Mouse (Mus musculus) kidney, adult 2 months (tissue): ENCODE results near the gene Lrrc4.

Experiments
- CTCF ChIP-seq: fragments of 200-500 bp; conservative IDR thresholded peaks from 2 replicates; pipeline ENCODE4 v1.5.1; 2011; ENCODE audit warnings: low read depth, mild to moderate bottlenecking, control low read depth, low read length, moderate library complexity, mixed read lengths; ENCODE audit not compliant: insufficient read depth, insufficient read length
- POLR2A ChIP-seq: fragments of 200-500 bp; IDR thresholded peaks from one replicate; pipeline ENCODE4 v1.6.1; 2011; ENCODE audit warnings: low read depth, low read length, control low read depth

DNA sequence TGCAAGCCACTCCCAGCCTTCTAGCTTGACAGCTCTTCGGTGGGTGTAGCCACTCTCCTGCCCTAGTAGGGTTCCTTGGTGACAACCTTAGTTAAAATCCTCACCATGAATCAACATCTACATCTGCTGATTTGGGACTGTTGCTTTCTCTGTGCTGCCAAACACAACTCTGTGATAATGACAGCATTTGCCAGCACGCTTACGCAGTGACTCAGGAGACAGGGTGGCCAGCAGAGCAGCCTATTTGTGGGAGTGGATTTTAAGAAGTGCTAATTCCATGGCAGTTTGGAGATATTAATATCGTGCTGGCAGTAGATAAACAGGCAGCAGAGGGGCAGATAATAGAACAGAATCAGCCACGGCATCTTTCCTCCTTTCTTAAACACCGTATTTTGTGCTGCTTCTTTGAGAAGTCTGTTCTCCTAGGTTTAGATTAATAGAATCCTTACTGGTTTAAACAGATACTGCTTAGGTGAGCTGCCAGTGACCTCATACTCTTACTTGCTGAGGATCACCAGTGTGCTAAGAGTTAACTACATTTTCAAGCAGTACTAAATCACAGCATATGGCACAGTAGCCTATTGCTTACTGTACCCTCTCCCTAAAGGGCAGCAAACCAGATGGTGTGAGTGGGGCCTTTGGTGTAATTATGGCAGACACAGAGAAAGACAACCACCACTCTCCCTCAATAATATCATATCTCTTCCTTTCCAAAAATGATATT lies 126.0 kb downstream of the Lrrc4 start:
- no peak for TF ChIP-seq CTCF
- no peak for TF ChIP-seq POLR2A
